Mouse (Mus musculus) megakaryocyte, embryonic 14.5 days (primary cell): ENCODE measurements around the gene Filip1l.

Source experiments
- FLI1 ChIP-seq: IDR thresholded peaks from 2 replicates; pipeline ENCODE4 v1.6.1; 2012; ENCODE audit warnings: low read length, inconsistent platforms, mixed read lengths
- GATA1 ChIP-seq: IDR thresholded peaks from 3 replicates; pipeline ENCODE4 v1.6.1; 2012; ENCODE audit warnings: mixed read lengths, low read length, inconsistent platforms, borderline replicate concordance

- TF ChIP-seq GATA1 (no peak), FLI1 (no peak)
These were observed 193.5 kb downstream of the Filip1l start for GRCm38 (mm10) chr16:57546355-57546754.
